2 mouse cellular contexts compared by ENCODE assay signal in genomic region chr13:100436556-100437163, GRCm38 (mm10). TPM values are rescaled to one million over a fixed set of nuclear protein-coding genes. Genes with fewer than 3 reads are reported as not detected.
"Had no signal": no experiment of that assay in that cellular context is flagged by ENCODE, and none has a peak within 500 bp of the region (broad histone marks: within the 10 kb centered on the region; RNA-seq: fewer than 3 reads in every experiment).

No protein-coding gene starts in this region.

RNA-seq across cellular contexts. Expression of gene Naip1, which starts 16.0 kb away (rescaled TPM):
- total RNA-seq: megakaryocyte progenitor cell, adult 5-6 weeks; megakaryocyte-erythroid progenitor cell, adult 5-6 weeks had no signal
